Mouse (Mus musculus): ENCODE data around the gene Dhx35. TPM values are rescaled to one million over a fixed set of nuclear protein-coding genes. Genes with fewer than 3 reads are reported as not detected.

Dhx35 gene
- 14.9 TPM for polyA plus RNA-seq (2014; fragmentation: Illumina TruSeq; extraction: RNeasy Lipid Tissue Mini Kit (QIAGEN cat#74804); ENCODE audit: low read depth, low replicate concordance)

GRCm38 (mm10) chr2:158794494-158795004, at the start of gene Dhx35:
Gene Dhx35 (plus strand): TSS chr2:158794807.

GRCm38 (mm10) chr2:158767742-158768339, 26.8 kb upstream of the Dhx35 start, which contains the start of gene Fam83d:
Gene Fam83d (plus strand): TSS chr2:158768093.

Other genes with a start within 250 kb of the Dhx35 start
- not detected for gene Slc32a1, start 184.0 kb upstream of the Dhx35 start, polyA plus RNA-seq (2014; fragmentation: Illumina TruSeq; extraction: RNeasy Lipid Tissue Mini Kit (QIAGEN cat#74804); ENCODE audit: low read depth, low replicate concordance)
- gene Actr5, start 169.9 kb upstream of the Dhx35 start, polyA plus RNA-seq (2014; fragmentation: Illumina TruSeq; extraction: RNeasy Lipid Tissue Mini Kit (QIAGEN cat#74804); ENCODE audit: low read depth, low replicate concordance), result 9.4 TPM
- 4.3 TPM for gene Ppp1r16b, start 129.4 kb upstream of the Dhx35 start, polyA plus RNA-seq (2014; fragmentation: Illumina TruSeq; extraction: RNeasy Lipid Tissue Mini Kit (QIAGEN cat#74804); ENCODE audit: low read depth, low replicate concordance)
- 0.26 TPM for gene Fam83d, start 26.7 kb upstream of the Dhx35 start, polyA plus RNA-seq (2014; fragmentation: Illumina TruSeq; extraction: RNeasy Lipid Tissue Mini Kit (QIAGEN cat#74804); ENCODE audit: low read depth, low replicate concordance)

Measured in heart, adult 10 weeks (tissue).